Mouse (Mus musculus) leukemia stem cell, adult 10-12 weeks (primary cell): ENCODE results near the gene Vmn2r100. TPM values are rescaled to one million over a fixed set of nuclear protein-coding genes. Genes with fewer than 3 reads are reported as not detected.

ENCODE experiments used
- polyA plus RNA-seq: library from polyadenylated mRNA; stranded (reverse); fragments of >175 nt; gene quantifications from 2 replicates; pipeline ENCODE4 v1.2.3, GENCODE M21; 2012; ENCODE audit warnings: low replicate concordance

Gene Vmn2r100
- not detected in 2 replicates for polyA plus RNA-seq

GRCm38 (mm10) chr17:19504432-19504831 is at the start of gene Vmn2r100:
TSS of gene Vmn2r100 (plus strand) at chr17:19504732.

DNA sequence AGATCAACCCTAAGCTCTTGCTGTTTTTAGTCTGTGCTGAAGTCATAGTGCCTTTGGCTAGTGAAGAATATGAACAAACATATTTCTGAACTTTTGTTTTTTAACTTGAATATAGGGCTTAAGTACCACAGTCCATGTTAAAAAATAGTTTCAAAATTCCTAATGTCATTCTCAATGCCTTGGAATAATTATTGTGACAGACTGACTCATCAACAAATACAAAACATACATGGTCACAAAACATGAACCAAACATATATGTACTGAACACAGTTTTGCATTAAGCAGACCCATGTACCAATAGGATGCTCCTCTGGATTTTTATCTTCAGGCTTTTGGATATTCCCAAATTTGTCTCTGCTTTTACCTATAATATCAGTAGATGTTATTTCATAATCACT is 72.4 kb downstream of the Vmn2r100 start, which contains the start of gene Vmn2r101:
Vmn2r101 (plus strand) TSS at position 301 of the 400 bp plus-strand sequence.

Other genes with a start within 250 kb of the Vmn2r100 start
- not detected in 2 replicates for gene Vmn2r99, start 142.8 kb upstream of the Vmn2r100 start, polyA plus RNA-seq
- gene Vmn2r101, start 72.5 kb downstream of the Vmn2r100 start, polyA plus RNA-seq, result not detected in 2 replicates
- gene Vmn2r102, start 155.6 kb downstream of the Vmn2r100 start, polyA plus RNA-seq, result not detected in 2 replicates